8 mouse cellular contexts compared by ENCODE assay signal in genomic region chr2:119350555-119351486, GRCm38 (mm10). TPM values are rescaled to one million over a fixed set of nuclear protein-coding genes. Genes with fewer than 3 reads are reported as not detected.
DNase-seq lines count a peak whose midpoint lies in the region; ATAC-seq and TF ChIP-seq lines count a peak whose summit lies in the region.

Gene Chac1 (plus strand): TSS chr2:119351229.

- peaks cover 4% of the 10 kb centered on the region; the same call in 1 of the 2 replicates for H3K4me1 ChIP-seq in bone marrow macrophage, adult 2 months (ENCODE audit: control insufficient read depth, insufficient read depth, low read length)
- H3K4me1 ChIP-seq in embryonic facial prominence, embryonic 15.5 days = peaks cover 9% of the 10 kb centered on the region; the same call in 1 of the 2 replicates
- H3K4me1 ChIP-seq in kidney, embryonic 14.5 days (ENCODE audit: control insufficient read depth, insufficient read depth, low read length) = no peaks in the 10 kb centered on the region
- peaks cover 13% of the 10 kb centered on the region for H3K4me1 ChIP-seq in limb, embryonic 15.5 days
- no peaks in the 10 kb centered on the region for H3K4me1 ChIP-seq in midbrain, postnatal 0 days (ENCODE audit: insufficient read depth, low read length)

- H3K36me3 ChIP-seq in embryonic facial prominence, embryonic 15.5 days = no peaks in the 10 kb centered on the region
- H3K36me3 ChIP-seq in kidney, embryonic 14.5 days (ENCODE audit: control insufficient read depth, insufficient read depth, low read length) = no peaks in the 10 kb centered on the region
- H3K36me3 ChIP-seq in limb, embryonic 15.5 days = no peaks in the 10 kb centered on the region
- H3K36me3 ChIP-seq in midbrain, postnatal 0 days (ENCODE audit: insufficient read depth, low read length) = peaks cover 17% of the 10 kb centered on the region

- no peak within 1 kb of the TSS for H3K27ac ChIP-seq in bone marrow macrophage, adult 2 months (ENCODE audit: insufficient read depth, low read depth, low read length)
- no peak within 1 kb of the TSS for H3K27ac ChIP-seq in embryonic facial prominence, embryonic 15.5 days (replicated peaks)
- H3K27ac ChIP-seq in kidney, embryonic 14.5 days (ENCODE audit: low read depth, low read length) = no peak within 1 kb of the TSS
- no peak within 1 kb of the TSS for H3K27ac ChIP-seq in limb, embryonic 15.5 days
- H3K27ac ChIP-seq in midbrain, postnatal 0 days (ENCODE audit: low read depth, low read length) = peak within 1 kb of the TSS; percentile 32; the same call in 1 of the 2 replicates

- no peak for TF ChIP-seq CTCF in bone marrow macrophage, adult 2 months (IDR thresholded peaks at IDR 0.05; ENCODE audit: low read depth, low read length)
- no peak for TF ChIP-seq CTCF in midbrain, postnatal 0 days (IDR thresholded peaks at IDR 0.05)

- H3K9me3 ChIP-seq in embryonic facial prominence, embryonic 15.5 days (replicated peaks) = no peaks in the 10 kb centered on the region
- H3K9me3 ChIP-seq in kidney, embryonic 14.5 days (ENCODE audit: control insufficient read depth, low read length) = no peaks in the 10 kb centered on the region
- no peaks in the 10 kb centered on the region for H3K9me3 ChIP-seq in limb, embryonic 15.5 days
- no peaks in the 10 kb centered on the region for H3K9me3 ChIP-seq in midbrain, postnatal 0 days (ENCODE audit: low read length)

- H3K4me3 ChIP-seq in bone marrow macrophage, adult 2 months (ENCODE audit: insufficient read depth, low read length) = peak within 1 kb of the TSS; percentile 46
- H3K4me3 ChIP-seq in embryonic facial prominence, embryonic 15.5 days (replicated peaks) = peak within 1 kb of the TSS; percentile 53
- peak within 1 kb of the TSS; percentile 55 for H3K4me3 ChIP-seq in kidney, embryonic 14.5 days (ENCODE audit: low read length)
- peak within 1 kb of the TSS; percentile 54 for H3K4me3 ChIP-seq in limb, embryonic 15.5 days
- peak within 1 kb of the TSS; percentile 66 for H3K4me3 ChIP-seq in midbrain, postnatal 0 days (ENCODE audit: low read depth, low read length)

- peak; percentile 59 to 65 for DNase-seq in B cell, adult 2 months
- DNase-seq in heart, adult 9 months (ENCODE audit: low spot score in 2 of 2) = peak; percentile 80 to 82
- DNase-seq in midbrain, postnatal 0 days (ENCODE audit: low spot score) = peak; percentile 95
- DNase-seq in spleen, postnatal 4 days (ENCODE audit: low spot score in 2 of 2) = peak; percentile 87 to 89

- WGBS in embryonic facial prominence, embryonic 15.5 days = 5% methylated on average over 58 of the region's 58 CpGs
- 4% methylated on average over 58 of the region's 58 CpGs for WGBS in kidney, embryonic 14.5 days
- WGBS in limb, embryonic 15.5 days = 5% methylated on average over 57 of the region's 58 CpGs
- WGBS in midbrain, postnatal 0 days = 4% methylated on average over 58 of the region's 58 CpGs

- H3K27me3 ChIP-seq in embryonic facial prominence, embryonic 15.5 days = peaks cover 8% of the 10 kb centered on the region; the same call in 1 of the 2 replicates
- peaks cover 13% of the 10 kb centered on the region; the same call in 1 of the 2 replicates for H3K27me3 ChIP-seq in kidney, embryonic 14.5 days (ENCODE audit: control insufficient read depth, insufficient read depth, low read length)
- peaks cover 21% of the 10 kb centered on the region for H3K27me3 ChIP-seq in limb, embryonic 15.5 days
- no peaks in the 10 kb centered on the region for H3K27me3 ChIP-seq in midbrain, postnatal 0 days (ENCODE audit: insufficient read depth, low read length)

- H3K9ac ChIP-seq in embryonic facial prominence, embryonic 15.5 days = 0 out of 2 replicates have a peak within 1 kb of the TSS, but pooled peaks have one; percentile 15
- H3K9ac ChIP-seq in kidney, embryonic 14.5 days (ENCODE audit: low read depth, low read length) = peak within 1 kb of the TSS; percentile 46
- peak within 1 kb of the TSS; percentile 31 for H3K9ac ChIP-seq in limb, embryonic 15.5 days
- H3K9ac ChIP-seq in midbrain, postnatal 0 days (replicated peaks; ENCODE audit: low read length, poor library complexity, severe bottlenecking) = peak within 1 kb of the TSS; percentile 78

- peak within 1 kb of the TSS; percentile 82 for H3K4me2 ChIP-seq in embryonic facial prominence, embryonic 15.5 days (replicated peaks)
- H3K4me2 ChIP-seq in kidney, embryonic 14.5 days (replicated peaks; ENCODE audit: low read depth, low read length) = peak within 1 kb of the TSS; percentile 83
- H3K4me2 ChIP-seq in limb, embryonic 15.5 days = peak within 1 kb of the TSS; percentile 92
- H3K4me2 ChIP-seq in midbrain, postnatal 0 days (ENCODE audit: low read depth, low read length, poor library complexity, severe bottlenecking) = peak within 1 kb of the TSS; percentile 76

- TF ChIP-seq POLR2A in bone marrow macrophage, adult 2 months (IDR thresholded peaks at IDR 0.05; ENCODE audit: borderline replicate concordance, low read depth, low read length) = no peak

- peak; percentile 89 for ATAC-seq in embryonic facial prominence, embryonic 15.5 days (ENCODE audit: insufficient number of reproducible peaks, low FRiP score, low TSS enrichment, low read depth)
- peak; percentile 94 for ATAC-seq in kidney, embryonic 14.5 days (ENCODE audit: low FRiP score, low TSS enrichment)
- ATAC-seq in limb, embryonic 15.5 days (ENCODE audit: insufficient number of reproducible peaks, low FRiP score, low TSS enrichment, low read depth) = peak; percentile 72; the same call in 1 of the 2 replicates
- peak; percentile 94 for ATAC-seq in midbrain, postnatal 0 days (ENCODE audit: low FRiP score)

RNA-seq across cellular contexts. Expression of gene Chac1, which starts in this region (rescaled TPM):
- polyA plus RNA-seq in bone marrow macrophage, adult 2 months (2012; ENCODE audit: insufficient read depth, insufficient read length, missing spikeins) = 0.44 TPM in 1 of 2 replicates, not detected in the other
- 2.1 and 2.4 TPM in 2 replicates for polyA plus RNA-seq in embryonic facial prominence, embryonic 15.5 days (2015; fragmentation: Nextera tagmentation; extraction: Ambion mirVana)
- 0.38 and 1.0 TPM in 2 replicates for polyA plus RNA-seq in kidney, embryonic 14.5 days (2014; fragmentation: Nextera tagmentation; extraction: Ambion mirVana)
- polyA plus RNA-seq in limb, embryonic 15.5 days (2015; fragmentation: Nextera tagmentation; extraction: Ambion mirVana) = 1.1 TPM in 2 replicates
- 9.5 and 18.7 TPM in 2 replicates for total RNA-seq in midbrain, postnatal 0 days (2014; rRNA removed)
- polyA plus RNA-seq in midbrain, postnatal 0 days (2015; fragmentation: Nextera tagmentation; extraction: Ambion mirVana) = 10.2 and 13.5 TPM in 2 replicates

Comparison
In these comparisons a context has a peak if more than half of its experiments do, and no peak if none do; other contexts are left out.
1. H3K9ac ChIP-seq: peak in every context shown above with its lines; median percentile 78 in midbrain, postnatal 0 days; 46 in kidney, embryonic 14.5 days; 31 in limb, embryonic 15.5 days; 15 in embryonic facial prominence, embryonic 15.5 days.